Mouse (Mus musculus): ENCODE data around the gene Kcnk3. TPM values are rescaled to one million over a fixed set of nuclear protein-coding genes. Genes with fewer than 3 reads are reported as not detected.
A peak's percentile ranks its signal among the peaks of the same experiment; 100 is the strongest.

The Kcnk3 gene
- polyA plus RNA-seq, 1 experiment from 2014 or later, result 35.7 TPM

GRCm38 (mm10) chr5:30653246-30653645 lies 65.3 kb downstream of the Kcnk3 start:
- ATAC-seq (no peak), DNase-seq (ENCODE audit: low spot score) (peak; percentile 24)
- Histone ChIP-seq H3K4me3 (ENCODE audit: low read depth, low read length) (no peak overlapping the region), H3K9me3 (ENCODE audit: low read length) (no peaks in the 10 kb centered on the region), H3K4me1 (ENCODE audit: insufficient read depth, low read depth, low read length) (peaks cover 11% of the 10 kb centered on the region), H3K36me3 (ENCODE audit: insufficient read depth, low read length) (peaks cover 8% of the 10 kb centered on the region; the same call in 1 of the 2 replicates), H3K9ac (replicated peaks; ENCODE audit: low read depth) (no peak overlapping the region), H3K27ac (ENCODE audit: low read length) (no peak overlapping the region), H3K27me3 (replicated peaks; ENCODE audit: insufficient read depth, low read length) (no peaks in the 10 kb centered on the region), H3K4me2 (replicated peaks; ENCODE audit: low read depth, low read length) (no peak overlapping the region)
- 72% methylated on average over 6 of the region's 6 CpGs for WGBS
- TF ChIP-seq EP300 (IDR thresholded peaks at IDR 0.05) (no peak), CTCF (IDR thresholded peaks at IDR 0.05) (no peak)

DNA sequence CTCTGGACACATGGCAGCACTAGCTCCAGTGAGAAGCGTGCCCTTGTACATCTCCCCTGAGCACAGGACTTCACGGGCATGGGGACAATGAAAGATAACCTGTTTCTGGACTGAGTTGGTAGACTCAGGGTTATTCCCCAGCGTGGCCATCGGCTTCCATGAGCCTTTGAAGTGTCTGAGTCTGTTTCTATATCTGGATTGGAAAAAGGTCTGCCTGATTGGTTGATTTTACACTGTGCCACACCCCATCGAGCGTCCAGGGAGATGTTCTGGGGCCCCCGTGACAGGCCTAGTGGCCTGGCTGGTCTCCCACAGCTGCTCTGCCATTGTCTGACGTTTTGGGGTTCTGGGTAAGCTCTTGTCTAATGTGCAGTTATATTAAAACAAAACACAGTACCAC lies 67.1 kb downstream of the Kcnk3 start:
- ATAC-seq (no peak), DNase-seq (ENCODE audit: low spot score) (no peak)
- TF ChIP-seq CTCF (IDR thresholded peaks at IDR 0.05), result no peak
- no peak for TF ChIP-seq EP300 (IDR thresholded peaks at IDR 0.05)
- Histone ChIP-seq H3K27ac (ENCODE audit: low read length) (no peak overlapping the region), H3K4me2 (replicated peaks; ENCODE audit: low read depth, low read length) (no peak overlapping the region), H3K4me1 (ENCODE audit: insufficient read depth, low read depth, low read length) (no peaks in the 10 kb centered on the region), H3K9ac (replicated peaks; ENCODE audit: low read depth) (no peak overlapping the region), H3K27me3 (replicated peaks; ENCODE audit: insufficient read depth, low read length) (no peaks in the 10 kb centered on the region), H3K9me3 (ENCODE audit: low read length) (no peaks in the 10 kb centered on the region), H3K4me3 (ENCODE audit: low read depth, low read length) (no peak overlapping the region), H3K36me3 (ENCODE audit: insufficient read depth, low read length) (peaks cover 8% of the 10 kb centered on the region; the same call in 1 of the 2 replicates)
- WGBS, result 76% methylated on average over 8 of the region's 8 CpGs

- Histone ChIP-seq H3K4me1 (ENCODE audit: insufficient read depth, low read depth, low read length) (no peaks in the 10 kb centered on the region), H3K4me2 (replicated peaks; ENCODE audit: low read depth, low read length) (no peak overlapping the region), H3K27ac (ENCODE audit: low read length) (no peak overlapping the region), H3K27me3 (replicated peaks; ENCODE audit: insufficient read depth, low read length) (no peaks in the 10 kb centered on the region), H3K9ac (replicated peaks; ENCODE audit: low read depth) (no peak overlapping the region), H3K4me3 (ENCODE audit: low read depth, low read length) (no peak overlapping the region), H3K9me3 (ENCODE audit: low read length) (no peaks in the 10 kb centered on the region), H3K36me3 (ENCODE audit: insufficient read depth, low read length) (peaks cover 8% of the 10 kb centered on the region; the same call in 1 of the 2 replicates)
- no peak for TF ChIP-seq EP300 (IDR thresholded peaks at IDR 0.05)
- no peak for TF ChIP-seq CTCF (IDR thresholded peaks at IDR 0.05)
- DNase-seq (ENCODE audit: low spot score), result no peak
- no peak for ATAC-seq
- 81% methylated on average over 6 of the region's 6 CpGs for WGBS
Observed at GRCm38 (mm10) chr5:30655526-30656195, 67.7 kb downstream of the Kcnk3 start.

GRCm38 (mm10) chr5:30659042-30659441 lies 71.1 kb downstream of the Kcnk3 start:
- H3K4me1 ChIP-seq (ENCODE audit: insufficient read depth, low read depth, low read length), result no peaks in the 10 kb centered on the region
- DNase-seq (ENCODE audit: low spot score), result no peak
- H3K4me2 ChIP-seq (replicated peaks; ENCODE audit: low read depth, low read length), result no peak overlapping the region
- no peaks in the 10 kb centered on the region for H3K27me3 ChIP-seq (replicated peaks; ENCODE audit: insufficient read depth, low read length)
- ATAC-seq, result no peak
- H3K9me3 ChIP-seq (ENCODE audit: low read length), result no peaks in the 10 kb centered on the region
- no peak for TF ChIP-seq EP300 (IDR thresholded peaks at IDR 0.05)
- TF ChIP-seq CTCF (IDR thresholded peaks at IDR 0.05), result no peak
- H3K36me3 ChIP-seq (ENCODE audit: insufficient read depth, low read length), result peaks cover 8% of the 10 kb centered on the region; the same call in 1 of the 2 replicates
- WGBS, result 81% methylated on average over 4 of the region's 4 CpGs
- H3K27ac ChIP-seq (ENCODE audit: low read length), result no peak overlapping the region
- H3K4me3 ChIP-seq (ENCODE audit: low read depth, low read length), result no peak overlapping the region
- no peak overlapping the region for H3K9ac ChIP-seq (replicated peaks; ENCODE audit: low read depth)

DNA sequence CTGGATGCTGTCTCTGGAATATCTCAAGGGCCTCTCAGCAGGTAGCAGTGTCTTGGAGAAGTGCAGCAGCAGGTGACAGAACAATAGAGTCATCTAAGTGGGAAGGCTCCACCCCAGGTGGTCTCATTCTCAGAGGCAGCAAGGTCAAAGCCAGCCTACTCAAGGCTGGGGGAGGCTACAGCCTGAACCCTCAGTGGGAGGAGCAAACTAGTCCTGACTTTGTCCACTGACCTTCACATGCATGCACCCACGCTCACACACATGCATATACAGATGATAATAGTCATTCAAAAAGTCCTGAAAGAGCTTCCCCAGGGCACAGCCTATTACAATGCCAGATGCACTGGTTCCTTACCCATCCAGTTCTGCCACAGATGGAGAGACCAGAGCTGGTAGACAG lies 72.3 kb downstream of the Kcnk3 start:
- Histone ChIP-seq H3K4me2 (replicated peaks; ENCODE audit: low read depth, low read length) (no peak overlapping the region), H3K4me1 (ENCODE audit: insufficient read depth, low read depth, low read length) (no peaks in the 10 kb centered on the region), H3K9me3 (ENCODE audit: low read length) (no peaks in the 10 kb centered on the region), H3K36me3 (ENCODE audit: insufficient read depth, low read length) (peaks cover 8% of the 10 kb centered on the region; the same call in 1 of the 2 replicates), H3K27me3 (replicated peaks; ENCODE audit: insufficient read depth, low read length) (no peaks in the 10 kb centered on the region), H3K9ac (replicated peaks; ENCODE audit: low read depth) (no peak overlapping the region), H3K27ac (ENCODE audit: low read length) (no peak overlapping the region), H3K4me3 (ENCODE audit: low read depth, low read length) (no peak overlapping the region)
- WGBS, result 95% methylated on average over 1 of the region's 1 CpGs
- ATAC-seq (no peak), DNase-seq (ENCODE audit: low spot score) (no peak)
- TF ChIP-seq CTCF (IDR thresholded peaks at IDR 0.05) (no peak), EP300 (IDR thresholded peaks at IDR 0.05) (no peak)

- Histone ChIP-seq H3K4me2 (replicated peaks; ENCODE audit: low read depth, low read length) (no peak overlapping the region), H3K27ac (ENCODE audit: low read length) (no peak overlapping the region), H3K4me1 (ENCODE audit: insufficient read depth, low read depth, low read length) (no peaks in the 10 kb centered on the region), H3K27me3 (replicated peaks; ENCODE audit: insufficient read depth, low read length) (no peaks in the 10 kb centered on the region), H3K36me3 (ENCODE audit: insufficient read depth, low read length) (peaks cover 8% of the 10 kb centered on the region; the same call in 1 of the 2 replicates), H3K4me3 (ENCODE audit: low read depth, low read length) (no peak overlapping the region), H3K9ac (replicated peaks; ENCODE audit: low read depth) (no peak overlapping the region), H3K9me3 (ENCODE audit: low read length) (no peaks in the 10 kb centered on the region)
- TF ChIP-seq CTCF (IDR thresholded peaks at IDR 0.05) (no peak), EP300 (IDR thresholded peaks at IDR 0.05) (no peak)
- no peak for ATAC-seq
- 91% methylated on average over 5 of the region's 5 CpGs for WGBS
- DNase-seq (ENCODE audit: low spot score), result no peak
Observed at GRCm38 (mm10) chr5:30660813-30661212, 72.8 kb downstream of the Kcnk3 start.

Data from lung, postnatal 0 days (tissue).